Mouse (Mus musculus) stomach, embryonic 15.5 days (tissue): ENCODE results near the gene Rubcn. TPM values are rescaled to one million over a fixed set of nuclear protein-coding genes. Genes with fewer than 3 reads are reported as not detected.

Source experiments
- ATAC-seq: fragments of 200-750 bp; cut with Nextera tagmentation; 2 replicates; pipeline ENCODE4 v1.8.0; 2017; ENCODE audit warnings: low read depth, moderate number of reproducible peaks, moderate TSS enrichment; ENCODE audit not compliant: insufficient read depth, low FRiP score
- H3K27ac ChIP-seq: fragments of 300-500 bp; sonication (generic); 2 replicates; pipeline ENCODE4 v1.5.1; 2015; ENCODE audit warnings: mild to moderate bottlenecking, inconsistent platforms
- H3K27me3 ChIP-seq: fragments of 300-500 bp; sonication (generic); replicated peaks from 2 replicates; pipeline ENCODE4 v1.6.1; 2015; ENCODE audit warnings: inconsistent platforms
- H3K36me3 ChIP-seq: fragments of 300-500 bp; sonication (generic); 2 replicates; pipeline ENCODE4 v1.6.1; 2015; ENCODE audit warnings: inconsistent platforms
- H3K4me1 ChIP-seq: fragments of 300-500 bp; sonication (generic); 2 replicates; pipeline ENCODE4 v1.6.1; 2015; ENCODE audit warnings: inconsistent platforms
- H3K4me2 ChIP-seq: fragments of 300-500 bp; sonication (generic); 2 replicates; pipeline ENCODE4 v1.6.1; 2015; ENCODE audit warnings: mild to moderate bottlenecking, inconsistent platforms
- H3K4me3 ChIP-seq: fragments of 300-500 bp; sonication (generic); replicated peaks from 2 replicates; pipeline ENCODE4 v1.5.1; 2015; ENCODE audit warnings: inconsistent platforms
- H3K9ac ChIP-seq: fragments of 300-500 bp; sonication (generic); 2 replicates; pipeline ENCODE4 v1.6.1; 2015; ENCODE audit warnings: inconsistent platforms
- H3K9me3 ChIP-seq: fragments of 300-500 bp; sonication (generic); 2 replicates; pipeline ENCODE4 v1.6.1; 2016; ENCODE audit warnings: inconsistent platforms
- WGBS: fragments of 180-500 bp; shearing (Covaris S2); methylation state at CpG from one replicate; pipeline ENCODE4 v1.1.7; 2015; 5-methylcytosine and 5-hydroxymethylcytosine counted together
- polyA plus RNA-seq: library from polyadenylated mRNA; unstranded; fragments of >200 nt; fragmentation: Nextera tagmentation; extraction: Ambion mirVana; gene quantifications from 2 replicates; pipeline ENCODE4 v1.2.1, GENCODE M21; 2015

The Rubcn gene
- polyA plus RNA-seq, 1 experiment from 2014 or later = 17.1 TPM

GRCm38 (mm10) chr16:32866713-32867112, 10.9 kb downstream of the Rubcn start:
- Histone ChIP-seq H3K4me1 (peaks cover 4% of the 10 kb centered on the region; the same call in 1 of the 2 replicates), H3K4me2 (peak overlapping the region; percentile 77; the same call in 1 of the 2 replicates), H3K27ac (no peak overlapping the region), H3K36me3 (0 out of 2 replicates have a peak, but pooled peaks cover 3% of the 10 kb centered on the region), H3K27me3 (no peaks in the 10 kb centered on the region), H3K4me3 (peak overlapping the region; percentile 94; the same call in 1 of the 2 replicates), H3K9ac (no peak overlapping the region), H3K9me3 (no peaks in the 10 kb centered on the region)
- whole genome bisulfite sequencing = 82% methylated on average over 5 of the region's 5 CpGs
- no peak for ATAC-seq

GRCm38 (mm10) chr16:32865401-32865800, 12.2 kb downstream of the Rubcn start:
- Histone ChIP-seq H3K27ac (no peak overlapping the region), H3K9me3 (no peaks in the 10 kb centered on the region), H3K4me2 (no peak overlapping the region), H3K4me1 (peaks cover 4% of the 10 kb centered on the region; the same call in 1 of the 2 replicates), H3K4me3 (no peak overlapping the region), H3K36me3 (0 out of 2 replicates have a peak, but pooled peaks cover 3% of the 10 kb centered on the region), H3K27me3 (no peaks in the 10 kb centered on the region), H3K9ac (no peak overlapping the region)
- 83% methylated on average over 4 of the region's 4 CpGs for WGBS
- ATAC-seq = no peak

GRCm38 (mm10) chr16:32861813-32862385, 15.7 kb downstream of the Rubcn start:
- Histone ChIP-seq H3K4me2 (no peak overlapping the region), H3K4me1 (0 out of 2 replicates have a peak, but pooled peaks cover 9% of the 10 kb centered on the region), H3K9ac (no peak overlapping the region), H3K36me3 (0 out of 2 replicates have a peak, but pooled peaks cover 3% of the 10 kb centered on the region), H3K4me3 (no peak overlapping the region), H3K27me3 (no peaks in the 10 kb centered on the region), H3K27ac (no peak overlapping the region), H3K9me3 (no peaks in the 10 kb centered on the region)
- ATAC-seq = no peak
- WGBS = 86% methylated on average over 3 of the region's 3 CpGs

GRCm38 (mm10) chr16:32858771-32859636, 18.6 kb downstream of the Rubcn start:
- ATAC-seq = peak; percentile 65
- 53% methylated on average over 12 of the region's 12 CpGs for WGBS

GRCm38 (mm10) chr16:32858356-32858755, 19.2 kb downstream of the Rubcn start:
- H3K27ac ChIP-seq = peak overlapping the region; percentile 75; the same call in 1 of the 2 replicates

More at GRCm38 (mm10) chr16:32858771-32859636, 18.6 kb downstream of the Rubcn start:
- H3K36me3 ChIP-seq = 0 out of 2 replicates have a peak, but pooled peaks cover 2% of the 10 kb centered on the region
- no peaks in the 10 kb centered on the region for H3K9me3 ChIP-seq
- 0 out of 2 replicates have a peak, but pooled peaks cover 9% of the 10 kb centered on the region for H3K4me1 ChIP-seq
- H3K27ac ChIP-seq = peak overlapping the region; percentile 75
- no peak overlapping the region for H3K9ac ChIP-seq
- no peaks in the 10 kb centered on the region for H3K27me3 ChIP-seq
- no peak overlapping the region for H3K4me3 ChIP-seq
- no peak overlapping the region for H3K4me2 ChIP-seq

GRCm38 (mm10) chr16:32856751-32857150, 20.8 kb downstream of the Rubcn start:
- Histone ChIP-seq H3K27me3 (no peaks in the 10 kb centered on the region), H3K9ac (no peak overlapping the region), H3K4me1 (0 out of 2 replicates have a peak, but pooled peaks cover 9% of the 10 kb centered on the region), H3K4me2 (no peak overlapping the region), H3K36me3 (0 out of 2 replicates have a peak, but pooled peaks cover 2% of the 10 kb centered on the region), H3K4me3 (no peak overlapping the region), H3K27ac (no peak overlapping the region), H3K9me3 (no peaks in the 10 kb centered on the region)
- 85% methylated on average over 3 of the region's 3 CpGs for WGBS
- ATAC-seq = no peak

More at GRCm38 (mm10) chr16:32858356-32858755, 19.2 kb downstream of the Rubcn start:
- no peak overlapping the region for H3K9ac ChIP-seq
- no peak overlapping the region for H3K4me3 ChIP-seq
- H3K27me3 ChIP-seq = no peaks in the 10 kb centered on the region
- H3K9me3 ChIP-seq = no peaks in the 10 kb centered on the region
- H3K36me3 ChIP-seq = 0 out of 2 replicates have a peak, but pooled peaks cover 2% of the 10 kb centered on the region
- 58% methylated on average over 4 of the region's 4 CpGs for WGBS
- no peak for ATAC-seq
- H3K4me1 ChIP-seq = 0 out of 2 replicates have a peak, but pooled peaks cover 9% of the 10 kb centered on the region
- H3K4me2 ChIP-seq = no peak overlapping the region

GRCm38 (mm10) chr16:32854050-32854571, 23.5 kb downstream of the Rubcn start:
- Histone ChIP-seq H3K9ac (no peak overlapping the region), H3K4me3 (no peak overlapping the region), H3K4me2 (no peak overlapping the region), H3K27ac (0 out of 2 replicates have a peak overlapping the region, but pooled peaks have one; percentile 31), H3K27me3 (no peaks in the 10 kb centered on the region), H3K36me3 (peaks cover 6% of the 10 kb centered on the region; the same call in 1 of the 2 replicates), H3K4me1 (0 out of 2 replicates have a peak, but pooled peaks cover under 1% of the 10 kb centered on the region), H3K9me3 (no peaks in the 10 kb centered on the region)
- ATAC-seq = no peak
- WGBS = 79% methylated on average over 2 of the region's 2 CpGs

- no peak for ATAC-seq
- 73% methylated on average over 13 of the region's 13 CpGs for WGBS
- peak overlapping the region; percentile 38; the same call in 1 of the 2 replicates for H3K27ac ChIP-seq
These were observed 24.0 kb downstream of the Rubcn start for GRCm38 (mm10) chr16:32853492-32854049.

GRCm38 (mm10) chr16:32849042-32849830, 28.3 kb downstream of the Rubcn start:
- peaks cover 31% of the 10 kb centered on the region for H3K36me3 ChIP-seq
- no peaks in the 10 kb centered on the region for H3K9me3 ChIP-seq
- no peak overlapping the region for H3K4me2 ChIP-seq
- H3K9ac ChIP-seq = no peak overlapping the region
- H3K27me3 ChIP-seq = no peaks in the 10 kb centered on the region
- H3K4me3 ChIP-seq = no peak overlapping the region
- 91% methylated on average over 11 of the region's 11 CpGs for WGBS
- ATAC-seq = no peak
- H3K4me1 ChIP-seq = no peaks in the 10 kb centered on the region
- no peak overlapping the region for H3K27ac ChIP-seq

More at GRCm38 (mm10) chr16:32853492-32854049, 24.0 kb downstream of the Rubcn start:
- no peak overlapping the region for H3K4me3 ChIP-seq
- H3K4me1 ChIP-seq = no peaks in the 10 kb centered on the region
- no peaks in the 10 kb centered on the region for H3K27me3 ChIP-seq
- H3K4me2 ChIP-seq = no peak overlapping the region
- peaks cover 6% of the 10 kb centered on the region; the same call in 1 of the 2 replicates for H3K36me3 ChIP-seq
- no peaks in the 10 kb centered on the region for H3K9me3 ChIP-seq
- H3K9ac ChIP-seq = no peak overlapping the region

GRCm38 (mm10) chr16:32847103-32847502, 30.5 kb downstream of the Rubcn start:
- H3K27ac ChIP-seq = no peak overlapping the region
- H3K9me3 ChIP-seq = no peaks in the 10 kb centered on the region
- H3K36me3 ChIP-seq = peaks cover 31% of the 10 kb centered on the region
- 94% methylated on average over 11 of the region's 11 CpGs for WGBS
- no peaks in the 10 kb centered on the region for H3K27me3 ChIP-seq
- H3K4me3 ChIP-seq = no peak overlapping the region
- H3K9ac ChIP-seq = no peak overlapping the region
- no peak for ATAC-seq
- no peak overlapping the region for H3K4me2 ChIP-seq
- no peaks in the 10 kb centered on the region for H3K4me1 ChIP-seq

GRCm38 (mm10) chr16:32831501-32831900, 46.1 kb downstream of the Rubcn start:
- ATAC-seq = no peak
- peaks cover 13% of the 10 kb centered on the region for H3K36me3 ChIP-seq
- no peaks in the 10 kb centered on the region for H3K27me3 ChIP-seq

More at GRCm38 (mm10) chr16:32831501-32831900, 46.1 kb downstream of the Rubcn start:
- 82% methylated on average over 4 of the region's 4 CpGs for WGBS
- no peak overlapping the region for H3K4me3 ChIP-seq
- no peak overlapping the region for H3K27ac ChIP-seq
- no peak overlapping the region for H3K9ac ChIP-seq
- H3K9me3 ChIP-seq = no peaks in the 10 kb centered on the region
- H3K4me2 ChIP-seq = no peak overlapping the region
- no peaks in the 10 kb centered on the region for H3K4me1 ChIP-seq
